Mouse (Mus musculus): Measurements from ENCODE around the gene Akap14.
"Not testable (repeated sequence)": the region's sequence is repeated elsewhere in the genome, so short reads cannot be mapped to it uniquely, and the experiment has no call there.

Akap14 gene

DNA sequence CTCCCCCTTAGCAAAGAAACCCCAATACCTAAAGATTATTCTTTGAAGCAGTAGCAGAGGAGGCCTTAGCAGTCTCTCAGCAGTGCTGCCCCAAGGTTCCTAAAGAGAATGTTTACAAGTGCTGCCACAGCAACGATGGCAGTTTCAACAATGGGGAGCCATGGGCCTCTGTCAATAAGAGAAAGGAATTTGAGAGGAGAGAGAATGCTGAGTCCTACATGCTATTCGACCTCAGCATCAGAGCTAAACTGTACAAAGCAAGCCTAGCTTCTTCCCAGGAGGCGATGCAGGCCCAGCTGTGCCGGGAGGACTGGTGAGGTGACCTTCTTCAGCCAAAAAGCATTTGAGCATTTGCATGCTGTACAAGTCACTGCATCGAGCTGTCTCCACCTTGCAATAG, at the start of gene Akap14:
Gene Akap14 (minus strand): TSS at position 101 of the 400 bp plus-strand sequence.
- no peak for DNase-seq

DNA sequence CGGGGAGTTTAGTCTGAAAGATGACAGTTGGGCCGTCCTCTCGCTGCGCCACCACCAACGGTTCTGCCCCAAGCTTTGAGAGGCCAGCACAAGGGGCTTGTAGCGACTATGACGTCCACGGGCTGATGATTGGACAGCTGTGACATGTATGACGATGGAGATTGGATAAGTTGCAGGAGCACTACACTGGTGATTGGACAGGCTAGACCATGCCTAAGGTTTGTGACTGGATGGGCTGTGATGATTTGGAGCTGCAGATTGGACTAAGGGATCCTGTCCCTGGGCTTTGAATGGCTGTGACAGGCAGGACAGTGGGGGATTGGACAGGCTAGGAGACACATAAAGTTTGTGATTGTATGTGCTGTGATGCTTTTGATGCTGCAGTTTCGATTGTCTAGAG, 42.3 kb upstream of the Akap14 start, which contains the start of gene Gm9:
Gene Gm9 (minus strand): TSS at position 101 of the 400 bp plus-strand sequence.
- no peak for DNase-seq

- no peak for DNase-seq
These were observed 30.0 kb upstream of the Akap14 start for GRCm38 (mm10) chrX:37198676-37199075.

DNA sequence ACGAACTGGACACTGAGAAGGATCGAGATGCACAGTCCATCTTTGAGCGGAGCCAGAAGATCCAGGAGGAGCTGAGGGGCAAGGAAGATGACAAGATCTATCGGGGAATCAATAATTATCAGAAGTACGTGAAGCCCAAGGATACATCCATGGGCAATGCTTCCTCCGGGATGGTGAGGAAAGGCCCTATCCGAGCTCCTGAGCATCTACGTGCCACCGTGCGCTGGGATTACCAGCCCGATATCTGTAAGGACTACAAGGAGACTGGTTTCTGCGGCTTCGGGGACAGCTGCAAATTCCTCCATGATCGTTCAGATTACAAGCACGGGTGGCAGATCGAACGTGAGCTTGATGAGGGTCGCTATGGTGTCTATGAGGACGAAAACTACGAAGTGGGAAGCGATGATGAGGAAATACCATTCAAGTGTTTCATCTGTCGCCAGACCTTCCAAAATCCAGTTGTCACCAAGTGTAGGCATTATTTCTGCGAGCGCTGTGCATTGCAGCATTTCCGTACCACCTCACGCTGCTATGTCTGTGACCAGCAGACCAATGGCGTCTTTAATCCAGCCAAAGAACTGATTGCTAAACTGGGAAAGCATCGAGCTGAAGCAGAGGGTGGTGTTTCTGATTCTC, 23.2 kb upstream of the Akap14 start:
- peak; percentile 17 for DNase-seq

DNA sequence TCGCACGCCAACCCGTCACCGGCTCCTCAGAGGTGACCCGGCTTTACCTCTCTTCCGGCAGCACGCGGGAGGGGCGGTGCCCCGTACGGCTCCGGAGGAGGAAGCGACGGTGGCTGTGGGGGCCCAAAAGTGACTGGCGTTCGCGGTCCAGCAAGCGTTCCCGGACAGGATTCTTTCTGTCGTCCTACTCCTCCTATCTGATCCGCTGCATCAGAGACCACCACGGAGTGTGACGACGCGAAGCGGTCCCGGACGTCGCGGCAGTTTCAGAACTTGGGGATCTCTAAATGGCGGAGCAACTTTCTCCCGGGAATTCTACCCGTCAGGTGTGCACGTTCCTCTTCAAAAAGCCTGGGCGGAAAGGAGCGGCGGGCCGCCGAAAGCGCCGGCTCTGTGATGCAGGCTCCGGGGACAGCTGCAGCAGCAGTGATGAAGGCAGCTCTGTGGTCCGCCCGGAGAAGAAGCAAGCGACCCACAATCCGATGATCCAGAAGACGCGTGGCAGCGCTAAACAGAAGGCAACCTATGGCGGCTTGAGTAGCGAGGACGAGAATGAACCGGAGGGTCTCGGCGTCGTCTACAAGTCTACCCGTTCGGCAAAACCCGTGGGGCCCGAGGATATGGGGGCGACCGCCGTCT, 22.6 kb upstream of the Akap14 start, which contains the start of the genes Ndufa1 and Rnf113a1:
Gene Ndufa1 (minus strand): TSS at position 59 of the 639 bp plus-strand sequence.
Gene Rnf113a1 (plus strand): TSS at position 141 of the 639 bp plus-strand sequence.
- DNase-seq, result peak; percentile 88

DNA sequence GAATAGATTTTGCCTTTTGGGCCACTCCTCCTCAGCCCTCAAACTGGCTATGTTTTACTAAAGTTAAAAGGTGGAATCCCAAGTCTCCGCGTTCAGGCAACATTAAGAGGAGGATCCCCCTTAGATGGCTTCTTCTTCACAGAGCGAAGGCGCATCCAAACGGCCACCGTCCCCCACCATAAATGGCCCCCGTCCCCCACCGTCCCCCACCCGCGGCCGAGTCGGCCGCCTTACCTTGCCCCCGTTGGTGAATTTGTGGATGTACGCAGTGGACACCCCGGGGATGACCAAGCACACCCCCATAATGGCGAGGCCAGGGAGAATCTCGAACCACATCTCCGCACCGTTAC, 22.1 kb upstream of the Akap14 start:
- DNase-seq, result no peak

DNA sequence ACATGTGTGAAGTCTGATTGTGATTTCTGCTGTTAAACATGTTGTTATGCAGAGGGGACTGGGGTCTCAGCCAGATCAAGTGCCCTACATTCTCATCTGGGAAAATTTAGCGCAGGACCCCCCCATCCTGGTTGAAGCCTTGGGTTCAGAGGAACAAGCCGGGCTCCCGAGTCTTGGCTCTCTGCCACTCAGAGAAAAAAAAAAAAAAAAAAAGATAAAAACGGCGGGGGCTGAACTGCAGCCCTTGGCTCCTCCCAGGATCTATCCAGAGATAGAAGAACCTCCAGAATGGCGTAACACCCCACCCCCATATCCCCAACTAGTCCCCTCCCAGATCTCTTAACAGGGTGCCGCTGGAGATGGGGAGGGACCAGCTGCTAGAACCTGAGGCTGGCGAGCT, 15.8 kb upstream of the Akap14 start:
- not testable (repeated sequence) for DNase-seq

- DNase-seq, result peak; percentile 25
These were observed 1.6 kb downstream of the Akap14 start for GRCm38 (mm10) chrX:37167085-37167484.

DNA sequence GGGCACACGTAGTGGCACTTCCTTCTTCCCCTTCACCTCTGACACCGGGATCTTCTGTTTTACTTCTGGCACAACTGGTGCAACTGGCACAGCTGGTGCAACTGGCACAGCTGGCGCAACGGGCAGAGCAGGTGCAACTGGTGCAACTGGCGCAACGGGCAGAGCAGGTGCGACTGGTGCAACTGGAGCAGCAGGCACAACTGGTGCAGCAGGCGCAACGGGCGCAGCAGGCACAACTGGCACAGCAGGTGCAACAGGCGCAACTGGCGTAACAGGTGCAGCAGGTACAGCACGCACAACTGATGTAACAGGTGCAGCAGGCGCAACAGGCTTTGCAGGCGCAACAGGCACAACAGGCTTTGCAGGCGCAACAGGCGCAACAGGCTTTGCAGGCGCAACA, 5.5 kb downstream of the Akap14 start:
- no peak for DNase-seq

GRCm38 (mm10) chrX:37161169-37161568, 7.5 kb downstream of the Akap14 start:
- peak; percentile 5 for DNase-seq

- DNase-seq, result peak; percentile 36
These were observed 10.8 kb downstream of the Akap14 start for GRCm38 (mm10) chrX:37157839-37158238.

DNA sequence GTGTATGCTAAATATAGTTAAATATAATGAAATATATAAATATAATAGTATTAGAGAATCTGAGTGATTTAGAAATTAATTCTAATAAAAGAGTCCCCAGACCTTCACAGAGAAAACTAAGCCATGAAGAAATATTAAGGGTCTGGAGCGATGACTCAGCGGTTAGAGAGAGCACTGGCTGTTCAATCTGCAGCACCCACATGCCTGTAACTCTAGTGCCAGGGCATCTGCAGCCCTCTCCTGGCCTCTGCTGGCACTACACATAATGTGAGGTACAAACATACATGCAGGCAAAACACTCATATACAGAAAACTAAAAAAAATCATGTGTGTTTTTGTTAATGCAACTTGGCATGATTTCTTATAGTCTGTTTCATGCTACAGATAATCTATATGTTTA, 23.7 kb downstream of the Akap14 start:
- peak; percentile 68 for DNase-seq

- not testable (repeated sequence) for DNase-seq
These were observed 24.1 kb downstream of the Akap14 start for GRCm38 (mm10) chrX:37144498-37144897.

- DNase-seq, result no peak
These were observed 26.9 kb downstream of the Akap14 start for GRCm38 (mm10) chrX:37141732-37142131.

GRCm38 (mm10) chrX:37126671-37127358, 41.8 kb downstream of the Akap14 start, which contains the start of gene Nkap:
TSS of gene Nkap (plus strand) at chrX:37126795.
- DNase-seq, result peak; percentile 77

DNA sequence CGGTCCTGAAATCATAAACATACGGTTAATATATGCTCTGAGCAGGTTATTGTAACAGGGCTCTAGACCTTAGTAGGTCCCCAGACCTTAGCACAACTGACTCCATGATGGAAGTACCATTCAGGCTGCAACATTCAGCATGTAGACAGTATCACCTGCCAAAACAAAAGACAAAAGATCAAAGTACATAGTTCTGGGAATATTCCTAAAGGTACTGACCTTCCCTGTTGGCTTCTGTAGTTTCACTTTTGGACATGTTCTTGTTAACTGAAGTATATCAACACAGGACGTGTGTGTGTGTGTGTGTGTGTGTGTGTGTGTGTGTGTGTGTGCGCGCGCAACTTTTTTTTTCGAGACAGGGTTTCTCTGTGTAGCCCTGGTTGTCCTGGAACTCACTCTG, 43.1 kb downstream of the Akap14 start:
- no peak for DNase-seq

DNA sequence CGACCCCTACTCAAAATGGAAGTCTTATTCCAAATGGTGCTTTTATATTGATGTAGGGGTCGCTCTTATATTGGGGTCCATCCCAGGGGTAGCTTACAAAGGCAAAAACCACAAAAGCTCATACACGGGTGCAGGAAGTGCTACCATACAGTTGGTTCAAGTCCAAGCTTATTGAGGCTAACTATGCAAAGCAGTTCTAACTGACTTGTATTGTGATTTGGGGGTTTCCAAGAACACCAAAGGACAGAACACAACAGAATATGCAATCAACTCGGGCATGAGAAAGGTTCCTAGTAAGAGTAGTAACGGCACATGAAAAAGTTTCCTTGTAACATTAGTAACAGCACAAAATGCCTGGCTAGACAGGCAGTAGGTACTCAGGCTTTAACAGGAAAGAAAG, 48.4 kb downstream of the Akap14 start:
- DNase-seq, result no peak

GRCm38 (mm10) chrX:37119585-37119984, 49.1 kb downstream of the Akap14 start:
- DNase-seq, result no peak

DNA sequence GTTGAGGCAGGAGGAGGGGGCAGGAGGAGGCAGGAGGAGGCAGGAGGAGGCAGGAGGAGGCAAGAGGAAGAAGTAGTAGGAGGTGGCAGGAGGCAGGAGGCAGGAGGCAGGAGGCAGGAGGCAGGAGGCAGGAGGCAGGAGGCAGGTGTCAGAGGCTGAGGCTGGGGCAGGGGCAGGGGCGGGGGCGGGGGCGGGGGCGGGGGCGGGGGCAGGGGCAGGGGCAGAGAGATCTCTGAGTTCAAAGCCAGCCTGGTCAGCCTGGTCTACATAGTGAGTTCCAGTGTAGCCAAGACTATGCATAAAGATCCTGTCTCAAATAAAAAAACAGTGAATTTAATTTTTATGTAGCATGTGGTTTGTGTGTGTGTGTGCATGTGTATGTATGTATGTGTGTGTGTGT, 51.6 kb downstream of the Akap14 start:
- DNase-seq, result no peak

DNA sequence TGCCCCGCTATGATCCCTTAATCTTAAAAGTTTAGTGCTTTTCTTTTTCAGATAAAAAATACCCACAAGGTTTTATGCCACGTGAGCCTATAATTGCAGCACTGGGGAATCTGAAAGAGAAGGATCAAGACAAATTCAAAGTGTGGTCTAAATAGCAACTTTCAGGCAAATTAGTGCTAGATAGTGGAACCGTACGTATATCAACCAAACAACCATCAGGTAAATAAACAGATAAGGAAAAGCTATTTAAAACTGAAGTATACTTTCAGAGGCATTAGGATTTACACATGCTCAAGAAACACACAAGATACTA, 57.8 kb downstream of the Akap14 start:
- no peak for DNase-seq

- DNase-seq, result peak; percentile 90
These were observed 58.3 kb downstream of the Akap14 start, which contains the start of gene Upf3b for GRCm38 (mm10) chrX:37110193-37110880. TSS of gene Upf3b (minus strand) at chrX:37110322.

DNA sequence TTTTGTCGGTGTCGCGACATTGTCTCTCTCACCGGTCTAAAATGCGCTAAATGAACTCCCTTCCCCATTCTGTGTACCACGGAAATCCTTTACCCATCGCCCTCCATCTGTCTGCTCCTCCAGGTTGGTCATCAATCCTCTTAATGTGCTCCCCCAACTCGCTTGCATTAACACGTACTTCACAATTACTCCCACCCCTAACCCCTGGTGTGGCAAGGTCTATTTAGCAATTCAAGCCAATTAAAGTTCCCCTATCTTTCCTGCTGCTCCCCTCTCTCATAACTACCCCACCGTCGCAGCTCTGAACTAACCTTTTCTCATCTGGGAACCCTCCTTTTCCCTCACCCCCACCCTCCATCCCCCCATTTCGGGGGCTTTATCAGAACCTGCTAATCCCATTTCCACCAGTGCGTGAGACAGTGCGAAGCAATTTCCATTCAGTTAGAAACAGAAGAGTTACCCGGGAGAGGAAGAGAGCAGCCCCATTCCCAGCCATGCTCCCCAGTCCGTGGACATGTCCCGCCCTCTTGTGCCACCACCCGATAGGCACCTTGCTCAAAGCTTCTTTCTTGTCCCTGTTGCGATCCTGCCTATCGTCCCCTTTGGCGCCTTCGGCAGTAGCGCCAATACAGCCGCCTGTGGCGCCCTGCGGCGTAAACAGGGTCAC, 59.0 kb downstream of the Akap14 start:
- DNase-seq, result no peak

GRCm38 (mm10) chrX:37103826-37104225, 64.8 kb downstream of the Akap14 start:
- DNase-seq, result no peak

Data from thymus, postnatal 4 days (tissue).